Mouse (Mus musculus) cerebellum, postnatal 4 days (tissue): Measurements from ENCODE around the gene Zdhhc5.

ENCODE experiments used
- DNase-seq, 2 experiments: peaks; one replicate each; pipeline ENCODE4 v3.0.0; 2022; ENCODE audit warnings: low spot score in 2 of 2, mixed read lengths in 1 of 2

Gene Zdhhc5

DNA sequence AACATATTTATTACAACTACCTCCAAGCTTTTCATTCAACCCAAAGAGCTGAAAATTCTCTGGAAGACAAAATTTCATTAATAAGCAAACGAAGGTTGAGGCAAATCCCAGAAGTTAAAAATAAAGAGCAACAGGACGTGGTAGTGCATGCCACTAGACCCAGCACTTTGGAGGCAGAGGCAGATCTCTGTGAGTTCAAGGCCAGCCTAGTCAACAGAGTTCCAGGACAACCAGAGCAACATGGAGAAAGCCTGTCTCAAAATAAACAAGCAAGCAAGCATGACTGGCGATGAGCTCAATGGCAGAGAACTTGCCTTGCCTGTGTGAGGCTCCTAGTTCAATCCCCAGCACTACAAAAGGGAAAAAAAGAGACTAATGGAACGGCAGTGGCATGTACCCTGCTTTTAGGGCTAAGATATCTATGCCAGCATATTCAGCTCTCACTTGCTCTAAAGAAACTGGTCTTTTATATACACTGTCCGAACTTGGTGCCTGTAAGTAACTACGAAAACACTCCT, 67.9 kb downstream of the Zdhhc5 start:
- no peak for DNase-seq

DNA sequence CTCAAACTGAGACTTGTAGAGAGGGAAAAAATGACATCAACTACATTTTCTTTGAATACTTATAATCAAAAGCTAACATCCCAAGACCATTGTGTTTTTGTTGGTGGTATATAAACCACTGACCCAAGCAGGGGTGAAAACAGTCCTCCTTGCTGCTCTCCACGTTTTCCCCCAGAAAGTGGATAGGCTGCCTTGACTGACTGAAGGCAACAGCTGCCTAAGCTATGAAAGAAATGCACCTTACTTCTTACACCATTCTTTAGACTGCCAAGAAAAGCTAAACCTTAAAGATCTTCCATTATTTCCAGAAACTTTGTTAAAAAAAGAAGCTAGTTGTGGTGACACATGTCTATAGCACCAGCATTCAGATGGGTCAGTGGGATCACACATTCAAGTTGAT, 68.8 kb downstream of the Zdhhc5 start:
- DNase-seq, result no peak

DNA sequence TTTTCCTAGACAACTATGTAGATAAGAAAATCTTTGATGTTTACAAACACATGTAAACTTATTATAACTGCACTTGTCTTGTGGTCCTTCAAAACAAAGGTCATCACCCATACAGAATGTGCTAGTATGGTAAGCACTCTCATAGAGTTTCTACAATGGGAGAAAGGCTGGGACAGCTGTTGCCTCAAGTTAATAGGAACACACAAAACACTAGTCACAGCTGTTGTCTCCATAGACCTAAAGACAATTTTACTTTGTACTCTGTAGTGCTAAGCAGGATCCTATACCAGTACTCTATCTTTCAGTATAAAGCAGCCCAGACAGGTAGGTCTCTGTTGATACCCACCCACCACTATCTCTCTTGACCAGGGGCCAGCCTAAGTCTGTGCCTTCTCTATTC, 74.1 kb downstream of the Zdhhc5 start:
- no peak for DNase-seq

DNA sequence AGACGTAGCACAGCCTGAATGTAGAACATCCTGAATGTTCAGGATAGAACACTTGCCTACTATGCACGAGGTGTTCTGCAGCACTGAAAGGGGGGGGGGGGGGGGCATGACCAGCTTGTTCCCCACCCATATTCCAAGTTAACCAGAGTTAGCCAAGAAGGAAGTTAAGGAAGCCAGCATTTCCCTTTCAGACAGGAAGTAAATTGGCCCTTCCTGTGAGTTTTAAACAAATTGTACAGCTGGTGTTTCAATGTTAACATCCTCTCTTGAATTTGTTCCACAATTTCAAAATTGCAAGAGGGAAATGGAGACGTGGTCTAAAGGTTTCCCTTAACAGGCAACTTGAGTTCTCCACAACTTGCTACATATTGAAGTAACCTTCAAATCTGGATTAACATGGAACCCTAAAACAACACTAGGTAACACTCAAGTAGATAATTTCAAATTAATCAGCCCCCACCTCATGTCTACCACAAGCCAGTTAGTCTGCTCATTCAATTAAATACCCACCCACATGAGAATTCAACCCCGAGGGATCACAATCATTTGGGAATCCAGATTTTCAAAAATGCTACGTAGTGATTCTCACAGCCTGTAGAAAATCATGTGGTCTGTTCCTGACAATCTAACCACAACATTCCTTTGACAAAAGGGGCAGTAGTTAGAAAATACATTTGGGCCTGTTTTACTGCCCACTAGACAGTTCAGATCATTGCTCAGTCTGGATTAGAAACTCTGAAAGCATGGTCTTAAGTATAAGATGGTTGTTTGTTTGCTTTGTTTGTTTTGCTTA, 76.4 kb downstream of the Zdhhc5 start:
- DNase-seq, result no peak
